Mouse (Mus musculus): ENCODE results near the gene Gm21366. TPM values are rescaled to one million over a fixed set of nuclear protein-coding genes. Genes with fewer than 3 reads are reported as not detected.
"Not testable (repeated sequence)": the region's sequence is repeated elsewhere in the genome, so short reads cannot be mapped to it uniquely, and the experiment has no call there.

Gm21366 gene
- polyA plus RNA-seq (2014; fragmentation: Nextera tagmentation; extraction: Ambion mirVana) = not detected in 2 replicates

GRCm38 (mm10) chrY:22861156-22861555 is at the start of gene Gm21366:
Gm21366 (minus strand) TSS chrY:22861256.
- H3K4me1 ChIP-seq (ENCODE audit: control insufficient read depth, insufficient read depth, low read length); ATAC-seq (ENCODE audit: low FRiP score, low TSS enrichment); H3K4me2 ChIP-seq (ENCODE audit: low read length); H3K27me3 ChIP-seq (ENCODE audit: control insufficient read depth, insufficient read depth, low read length); H3K4me3 ChIP-seq (replicated peaks; ENCODE audit: low read depth, low read length); H3K27ac ChIP-seq (replicated peaks; ENCODE audit: low read depth, low read length); H3K9ac ChIP-seq (replicated peaks; ENCODE audit: low read length); H3K36me3 ChIP-seq (ENCODE audit: control insufficient read depth, insufficient read depth, low read length); DNase-seq; H3K9me3 ChIP-seq (ENCODE audit: control insufficient read depth, low read length): not testable (repeated sequence)
- WGBS = no CpG with 5 or more reads among the region's 6 CpGs
